Mouse (Mus musculus): ENCODE measurements around the gene Rab3a. TPM values are rescaled to one million over a fixed set of nuclear protein-coding genes. Genes with fewer than 3 reads are reported as not detected.

Rab3a gene
- total RNA-seq, 4 experiments from 2014 or later, result 46.3 to 60.7 (median 50.6) TPM

DNA sequence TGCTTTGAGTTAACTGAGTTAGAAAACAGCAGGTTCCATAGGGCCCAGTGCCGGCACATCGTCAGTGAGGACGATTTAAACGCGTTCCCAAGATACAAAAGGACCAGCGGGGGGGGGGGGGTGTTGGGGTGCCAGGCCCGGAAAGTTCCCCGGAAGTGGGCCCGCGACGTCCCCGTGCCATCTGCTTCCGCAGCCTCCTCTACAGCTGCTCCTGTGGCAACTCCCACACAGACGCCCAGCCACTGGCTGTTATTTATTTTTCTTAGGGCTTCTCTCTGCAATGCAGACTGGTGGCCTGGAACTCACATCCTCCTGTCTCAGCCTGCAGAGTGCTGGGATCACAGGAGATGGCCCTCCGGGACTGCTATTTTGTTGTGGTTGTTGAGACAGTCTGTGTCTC is 46.7 kb downstream of the Rab3a start:
- DNase-seq (ENCODE audit: low spot score), result no peak

GRCm38 (mm10) chr8:70801830-70802229 is 47.4 kb downstream of the Rab3a start:
- no peak for DNase-seq (ENCODE audit: low spot score)

GRCm38 (mm10) chr8:70802786-70803510 is 48.5 kb downstream of the Rab3a start:
- no peak for DNase-seq (ENCODE audit: low spot score)

DNA sequence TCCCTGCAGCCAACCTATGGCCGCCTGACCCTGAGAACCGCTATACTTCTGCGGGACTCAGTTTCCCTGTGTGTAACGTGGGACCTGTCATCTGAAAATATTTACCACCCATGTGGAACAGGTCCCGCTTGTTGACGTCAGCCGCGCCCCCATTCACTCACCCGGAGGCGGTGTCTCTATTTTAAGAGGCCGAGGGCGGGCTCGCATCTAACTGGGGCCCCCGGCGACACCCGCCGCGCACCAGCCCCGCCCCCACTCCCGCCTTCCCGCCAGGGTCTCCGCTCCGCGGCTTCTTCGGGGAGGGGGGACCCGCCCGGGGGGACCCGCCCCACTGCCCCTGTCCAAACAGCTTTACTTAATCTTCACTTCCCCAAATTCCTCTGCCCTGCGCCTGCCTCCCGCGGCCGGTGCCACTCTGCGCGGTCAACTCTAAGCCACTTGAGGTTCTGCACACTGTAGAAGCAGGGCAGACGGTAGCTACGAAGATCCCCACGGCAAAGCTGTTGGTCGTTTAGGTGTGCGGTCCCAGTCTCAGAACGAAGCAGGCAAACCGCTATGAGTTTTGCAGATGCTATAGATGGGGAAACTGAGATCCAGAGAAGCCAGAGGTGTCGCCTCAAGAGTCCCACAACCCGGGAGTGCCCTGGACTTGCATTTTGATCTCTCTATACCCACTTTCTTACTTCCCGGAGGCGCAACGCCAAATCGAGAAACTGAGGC is 49.4 kb downstream of the Rab3a start:
- no peak for DNase-seq (ENCODE audit: low spot score)

- peak; percentile 80 for DNase-seq (ENCODE audit: low spot score)
These were observed 50.2 kb downstream of the Rab3a start, which contains the start of gene Mast3 for GRCm38 (mm10) chr8:70804481-70805206. Mast3 (minus strand) TSS chr8:70805054.

- peak; percentile 49 for DNase-seq (ENCODE audit: low spot score)
These were observed 52.1 kb downstream of the Rab3a start for GRCm38 (mm10) chr8:70806541-70806940.

DNA sequence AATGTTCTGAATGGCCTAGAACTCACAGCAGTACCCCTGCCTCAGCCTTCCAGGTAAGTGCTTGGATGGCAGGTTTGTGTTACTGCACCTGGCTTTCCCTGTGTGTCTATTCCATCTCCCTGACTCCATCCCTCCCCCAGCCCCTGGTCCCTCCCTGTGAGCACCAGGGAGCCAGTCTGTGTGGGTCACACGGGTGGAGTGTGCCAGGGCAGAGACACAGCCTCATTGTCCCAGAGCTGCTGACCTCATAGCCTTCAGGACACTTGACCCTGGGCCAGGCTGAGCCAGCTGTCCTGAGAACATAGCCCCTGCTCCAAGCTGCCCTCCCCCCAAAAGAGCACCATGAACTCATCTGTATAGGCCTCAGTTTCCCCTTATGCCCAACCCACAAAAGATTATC is 52.8 kb downstream of the Rab3a start:
- DNase-seq (ENCODE audit: low spot score), result no peak

DNA sequence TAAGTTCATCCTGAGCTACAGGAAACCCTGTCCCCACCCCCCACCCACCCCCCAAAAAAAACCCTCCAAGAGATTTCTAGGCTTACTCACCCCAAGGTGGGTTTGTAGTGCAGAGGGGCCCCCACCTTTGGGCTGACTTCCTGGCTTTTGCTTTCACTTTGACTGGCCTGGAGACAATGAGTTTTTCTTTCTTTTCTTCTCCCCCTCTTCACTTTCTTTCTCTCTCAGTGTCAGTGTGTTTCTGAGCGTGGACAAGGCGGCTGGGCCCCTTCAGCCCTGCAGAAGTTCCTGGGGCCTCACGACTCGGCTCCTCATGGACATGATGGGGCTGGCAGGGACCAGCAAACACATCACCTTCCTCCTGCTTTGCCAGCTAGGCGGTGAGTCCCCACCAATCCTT is 53.8 kb downstream of the Rab3a start, which contains the start of gene Il12rb1:
Gene Il12rb1, plus strand, starts transcription at position 211 of the 400 bp plus-strand sequence.
- no peak for DNase-seq (ENCODE audit: low spot score)

Small RNA genes within 50 kb of the gene (microRNA-seq; reads per million reads assigned to microRNA genes)
- gene Mir7240, result not detected

Other genes starting within 250 kb of the Rab3a start
- 100 to 1,000 TPM; 118 to 133 (median 124) TPM for gene Rex1bd, start 247.9 kb upstream of the Rab3a start, total RNA-seq (2022)
- gene Uba52, start 243.9 kb upstream of the Rab3a start, total RNA-seq (2022), result 1,000 to 10,000 TPM; 1,436 to 1,703 (median 1,558) TPM
- 100 to 1,000 TPM; 135 to 145 (median 137) TPM for gene Fkbp8, start 227.0 kb upstream of the Rab3a start, total RNA-seq (2022)
- 100 to 1,000 TPM in 3 of 4 experiments, 10 to 100 TPM in 1; 97.9 to 114 (median 103) TPM for gene Kxd1, start 226.7 kb upstream of the Rab3a start, total RNA-seq (2022)
- 10 to 100 TPM in 3 of 4 experiments, 1 to 10 TPM in 1; 9.3 to 12.4 (median 10.6) TPM for gene Ell, start 215.2 kb upstream of the Rab3a start, total RNA-seq (2022)
- 10 to 100 TPM; 15.5 to 37.5 (median 23.7) TPM for gene Isyna1, start 160.3 kb upstream of the Rab3a start, total RNA-seq (2022)
- gene Ssbp4, start 145.8 kb upstream of the Rab3a start, total RNA-seq (2022), result 10 to 100 TPM; 29.1 to 34.1 (median 31.3) TPM
- 1 to 10 TPM; 1.4 to 2.3 (median 1.8) TPM for gene Lrrc25, start 138.5 kb upstream of the Rab3a start, total RNA-seq (2022)
- 1 to 10 TPM in 2 of 4 experiments, under 1 TPM in 2; 0.69 to 1.9 (median 1.2) TPM for gene Gdf15, start 122.2 kb upstream of the Rab3a start, total RNA-seq (2022)
- gene Pgpep1, start 94.3 kb upstream of the Rab3a start, total RNA-seq (2022), result 10 to 100 TPM; 40.0 to 57.7 (median 44.4) TPM
- 10 to 100 TPM; 57.9 to 67.1 (median 63.4) TPM for gene Lsm4, start 81.4 kb upstream of the Rab3a start, total RNA-seq (2022)
- 100 to 1,000 TPM in 3 of 4 experiments, 10 to 100 TPM in 1; 84.2 to 134 (median 114) TPM for gene Jund, start 55.7 kb upstream of the Rab3a start, total RNA-seq (2022)
- under 1 TPM in 1 of 4 experiments, not detected in 3; 0.06 TPM for gene Iqcn, start 51.2 kb upstream of the Rab3a start, total RNA-seq (2022)
- gene Gm3336, start 36.1 kb upstream of the Rab3a start, total RNA-seq (2022), result not detected
- gene Pde4c, start 31.0 kb upstream of the Rab3a start, total RNA-seq (2022), result 1 to 10 TPM; 1.8 to 3.7 (median 2.4) TPM
- 10 to 100 TPM; 23.2 to 32.5 (median 27.7) TPM for gene Mpv17l2, start 6.3 kb downstream of the Rab3a start, total RNA-seq (2022)
- 10 to 100 TPM; 19.3 to 24.1 (median 22.2) TPM for gene Pik3r2, start 22.0 kb downstream of the Rab3a start, total RNA-seq (2022)
- gene Mast3, start 50.4 kb downstream of the Rab3a start, total RNA-seq (2022), result 1 to 10 TPM; 6.5 to 8.4 (median 7.1) TPM
- under 1 TPM in 2 of 4 experiments, not detected in 2; 0.16 to 0.49 TPM for gene Il12rb1, start 53.8 kb downstream of the Rab3a start, total RNA-seq (2022)
- 10 to 100 TPM in 3 of 4 experiments, 1 to 10 TPM in 1; 7.9 to 23.0 (median 13.6) TPM for gene Arrdc2, start 85.0 kb downstream of the Rab3a start, total RNA-seq (2022)
- 10 to 100 TPM; 12.5 to 14.4 (median 13.2) TPM for gene Kcnn1, start 108.6 kb downstream of the Rab3a start, total RNA-seq (2022)
- 10 to 100 TPM; 37.9 to 47.4 (median 45.7) TPM for gene Ccdc124, start 119.3 kb downstream of the Rab3a start, total RNA-seq (2022)
- not detected for gene Slc5a5, start 138.1 kb downstream of the Rab3a start, total RNA-seq (2022)
- 1,000 to 10,000 TPM in 2 of 4 experiments, 100 to 1,000 TPM in 2; 938 to 1,102 (median 988) TPM for gene Rpl18a, start 142.7 kb downstream of the Rab3a start, total RNA-seq (2022)
- gene Map1s, start 151.3 kb downstream of the Rab3a start, total RNA-seq (2022), result 10 to 100 TPM; 17.8 to 24.5 (median 20.6) TPM

All from heart, adult 8-10 months (tissue).